Mouse (Mus musculus) cerebellum, adult 11 months (tissue): ENCODE results near the gene Dnal1.
"Not testable (repeated sequence)": the region's sequence is repeated elsewhere in the genome, so short reads cannot be mapped to it uniquely, and the experiment has no call there.

Experiments
- DNase-seq: peaks from one replicate; pipeline ENCODE4 v3.0.0; 2022

The Dnal1 gene

DNA sequence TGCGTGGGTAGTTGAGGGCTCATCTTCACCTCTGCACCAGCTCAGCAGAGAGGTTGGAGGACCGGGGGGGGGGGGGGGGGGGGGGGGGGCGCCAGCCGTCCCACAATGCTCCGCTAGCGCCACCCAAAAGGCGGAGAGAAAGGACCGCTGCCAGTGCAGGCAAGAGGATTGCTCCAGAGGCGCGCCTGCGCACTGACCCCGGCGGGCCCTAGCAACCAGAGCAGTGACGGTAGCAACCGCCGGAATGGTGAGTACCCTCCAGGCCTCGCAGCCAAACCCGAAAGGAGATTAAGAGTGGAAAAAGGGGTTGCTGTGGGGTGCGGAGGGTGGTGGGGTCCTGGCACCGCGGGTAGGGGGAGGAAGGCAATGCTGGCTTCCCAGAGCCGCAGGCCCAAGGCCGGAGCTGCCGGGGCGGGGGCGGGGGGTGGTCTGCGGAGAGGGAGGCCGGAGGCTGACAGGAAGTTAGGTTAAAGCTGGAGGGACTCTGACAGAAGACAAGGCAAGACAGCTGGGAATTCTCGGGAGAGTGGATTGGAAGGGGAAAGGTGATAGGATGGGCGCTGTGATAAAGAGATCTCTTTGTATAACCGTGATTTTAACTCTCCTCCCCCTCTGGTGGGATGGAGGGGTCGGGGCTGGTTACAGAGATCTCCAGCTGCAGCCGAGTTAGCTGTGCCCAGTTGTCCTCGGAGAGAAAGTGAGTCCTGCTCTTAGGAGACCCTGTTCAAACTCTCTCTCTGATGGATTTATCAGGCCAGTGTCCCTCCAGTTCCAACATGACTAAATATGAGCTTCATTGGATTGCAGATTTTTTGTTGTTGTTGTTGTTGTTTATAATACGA lies at the start of gene Dnal1:
TSS of gene Dnal1 (plus strand) at position 214 of the 842 bp plus-strand sequence.
- DNase-seq, result peak; percentile 84

DNA sequence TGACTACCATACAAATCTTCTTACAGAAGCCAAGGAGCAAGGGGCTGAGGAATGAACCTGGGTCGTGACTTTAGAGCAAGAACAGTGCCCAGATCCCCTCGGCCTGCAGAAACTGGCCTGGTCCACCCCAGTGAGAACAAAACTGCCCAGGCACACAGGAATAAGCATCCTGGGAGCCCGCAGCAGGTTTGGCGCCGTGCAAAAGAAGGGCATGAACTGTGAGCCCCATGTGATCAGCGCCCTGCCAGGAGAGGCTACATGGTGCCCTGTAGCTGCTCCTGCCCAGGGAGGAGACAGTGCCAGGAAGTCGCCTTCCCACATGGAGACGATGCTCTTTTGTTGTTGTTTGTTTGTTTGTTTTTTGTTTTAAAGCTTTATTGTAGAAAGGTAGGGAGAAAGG lies 49.5 kb upstream of the Dnal1 start:
- no peak for DNase-seq

DNA sequence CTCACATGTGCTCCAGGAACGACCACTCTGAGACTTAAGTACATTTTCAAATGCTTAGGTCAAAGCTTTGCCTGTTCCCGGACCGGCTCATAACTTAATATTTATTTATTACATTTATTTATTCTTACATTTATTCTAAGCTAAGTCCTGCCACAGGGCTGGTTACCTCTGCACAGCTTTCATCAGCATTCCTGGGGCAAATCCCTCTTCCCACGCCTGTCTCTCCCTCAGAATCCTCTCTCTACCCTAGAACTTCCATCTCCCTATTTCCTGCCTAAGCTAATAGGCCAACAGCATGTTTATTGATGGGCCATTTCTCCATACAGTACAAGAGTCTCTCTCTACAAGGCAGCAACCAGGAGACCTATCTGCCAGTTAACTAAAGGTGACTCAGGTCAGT lies 46.4 kb upstream of the Dnal1 start:
- DNase-seq, result no peak

DNA sequence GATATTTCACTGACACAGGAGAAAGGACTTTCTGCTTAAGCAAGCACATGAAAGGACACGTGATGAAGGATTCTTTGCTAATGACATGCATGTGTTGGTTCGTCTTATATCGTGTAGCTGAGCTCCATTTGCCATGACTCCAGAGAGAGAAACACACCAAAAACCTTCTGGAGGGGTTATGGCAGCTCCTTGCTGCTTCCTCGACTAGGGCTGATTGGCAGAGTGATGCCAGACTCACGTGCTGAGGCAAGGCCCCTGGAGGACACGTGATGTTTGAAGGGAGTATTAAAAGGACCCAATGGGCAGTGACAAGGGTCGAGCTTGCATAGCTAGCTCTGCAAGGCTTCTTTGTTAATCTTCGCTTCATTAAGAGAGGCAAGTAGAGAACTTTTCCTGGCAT lies 45.9 kb upstream of the Dnal1 start:
- no peak for DNase-seq

DNA sequence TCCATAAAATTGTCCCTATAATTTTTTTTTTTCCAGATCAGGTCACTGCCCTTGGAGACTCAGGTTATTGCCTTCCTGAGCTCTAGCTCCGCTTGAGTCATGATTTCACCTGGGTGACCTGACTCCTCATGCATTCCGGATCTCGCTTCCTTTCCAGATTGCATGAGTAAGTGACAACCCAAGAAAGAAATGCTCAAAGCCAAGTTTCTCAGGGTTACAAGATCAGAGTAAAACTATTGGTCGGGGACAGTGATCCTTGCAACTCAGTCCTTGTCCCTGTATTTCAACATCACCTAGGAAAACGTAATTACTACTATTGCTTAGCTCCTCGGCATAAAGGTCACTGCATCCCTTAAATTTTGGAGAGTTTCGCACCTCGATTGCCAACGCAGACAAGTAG lies 45.2 kb upstream of the Dnal1 start, which contains the start of gene Acot5:
TSS of gene Acot5 (plus strand) at position 340 of the 400 bp plus-strand sequence.
- no peak for DNase-seq

DNA sequence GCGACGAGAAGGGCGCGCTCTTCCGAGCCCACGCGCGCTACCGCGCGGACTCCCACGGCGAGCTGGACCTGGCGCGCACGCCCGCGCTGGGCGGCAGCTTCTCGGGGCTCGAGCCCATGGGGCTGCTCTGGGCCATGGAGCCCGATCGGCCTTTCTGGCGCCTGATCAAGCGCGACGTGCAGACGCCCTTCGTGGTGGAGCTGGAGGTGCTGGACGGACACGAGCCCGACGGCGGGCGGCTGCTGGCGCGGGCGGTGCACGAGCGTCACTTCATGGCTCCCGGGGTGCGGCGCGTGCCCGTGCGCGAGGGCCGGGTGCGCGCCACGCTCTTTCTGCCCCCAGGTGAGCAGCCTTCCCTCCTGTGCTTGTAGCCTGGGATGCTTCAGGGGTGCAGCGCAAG lies 44.6 kb upstream of the Dnal1 start:
- DNase-seq, result peak; percentile 34

DNA sequence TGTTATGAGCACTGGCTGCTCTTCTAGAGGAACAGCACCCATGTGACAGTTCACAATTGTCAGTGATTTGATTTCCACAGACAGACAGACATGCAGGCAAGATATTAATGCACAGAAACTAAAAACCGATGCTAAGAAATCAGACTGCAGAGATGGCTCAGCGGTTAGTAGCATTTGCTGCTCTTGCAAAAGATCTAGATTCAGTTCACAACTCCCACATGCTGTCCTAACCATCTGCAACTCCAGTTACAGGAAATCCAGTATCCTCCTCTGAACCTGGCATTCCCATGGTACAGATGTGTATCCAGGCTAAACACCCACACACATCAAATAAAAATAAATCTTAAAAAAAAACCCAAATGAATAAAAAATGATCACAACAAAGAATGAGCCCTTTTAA lies 42.5 kb upstream of the Dnal1 start:
- no peak for DNase-seq

DNA sequence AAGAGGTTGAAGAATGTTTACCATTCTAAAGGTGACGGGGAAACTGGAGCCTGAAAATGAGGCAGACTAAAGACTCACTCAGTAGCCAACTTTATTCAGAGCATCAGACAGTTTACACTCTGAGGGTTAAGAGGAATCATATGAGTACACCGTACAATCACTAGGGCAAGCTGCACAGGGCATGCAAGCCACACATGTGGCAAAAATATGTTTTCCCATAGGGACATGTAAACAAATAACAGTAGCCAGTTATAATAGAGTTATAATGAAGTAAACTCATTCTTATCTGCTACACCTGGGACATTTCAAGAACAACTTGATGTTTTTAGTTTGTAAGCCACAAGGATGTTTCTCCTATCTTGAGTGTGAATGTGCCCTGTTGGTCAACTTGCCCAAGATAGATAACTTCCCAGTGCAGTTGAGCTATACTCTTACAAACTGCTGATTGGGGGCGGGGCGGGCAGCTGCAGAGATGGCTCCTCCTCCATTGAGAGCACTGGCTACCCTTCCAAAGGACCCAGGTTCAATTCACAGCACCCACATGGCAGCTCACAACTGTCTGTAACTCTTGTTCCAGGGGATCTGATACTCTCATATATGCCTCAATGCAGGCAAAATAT lies 36.7 kb upstream of the Dnal1 start:
- DNase-seq, result no peak

DNA sequence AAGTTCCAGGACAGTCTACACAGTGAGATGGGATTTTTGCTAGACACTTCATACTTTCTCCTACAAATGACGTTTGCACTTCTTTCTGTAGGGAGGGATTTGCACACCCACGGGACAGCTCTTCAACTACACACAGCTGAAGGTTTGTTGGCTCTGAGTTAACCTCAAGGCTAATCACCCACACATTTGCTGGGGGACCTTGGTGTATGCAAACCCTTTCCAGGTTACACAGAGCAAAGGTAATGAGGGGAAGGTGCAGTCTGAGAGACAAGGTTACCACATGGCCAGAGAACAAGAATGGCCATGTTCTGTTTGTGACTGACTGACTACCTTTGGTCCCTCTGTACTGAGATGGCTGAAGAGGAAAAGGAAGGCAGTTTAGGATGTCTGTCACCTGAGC lies 30.3 kb upstream of the Dnal1 start:
- DNase-seq, result no peak

DNA sequence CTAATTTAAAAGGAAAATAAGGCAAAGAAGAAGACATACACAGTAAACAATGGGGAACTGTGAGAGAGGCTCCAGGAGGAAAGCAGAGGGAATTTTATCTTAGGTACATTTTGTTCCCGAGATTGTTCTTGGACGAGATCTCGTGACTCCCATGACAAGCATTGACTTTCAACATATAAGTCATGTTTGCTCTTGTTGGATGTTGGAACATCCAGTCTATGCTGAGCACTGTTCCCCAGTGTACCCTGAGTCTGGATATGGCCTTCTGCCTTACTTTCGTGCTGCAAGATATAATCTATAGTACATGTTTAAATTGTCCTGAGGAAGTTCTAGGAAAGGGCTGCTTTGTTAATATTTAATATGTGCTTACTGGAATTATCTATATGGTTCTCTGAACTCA lies 29.6 kb upstream of the Dnal1 start:
- no peak for DNase-seq

DNA sequence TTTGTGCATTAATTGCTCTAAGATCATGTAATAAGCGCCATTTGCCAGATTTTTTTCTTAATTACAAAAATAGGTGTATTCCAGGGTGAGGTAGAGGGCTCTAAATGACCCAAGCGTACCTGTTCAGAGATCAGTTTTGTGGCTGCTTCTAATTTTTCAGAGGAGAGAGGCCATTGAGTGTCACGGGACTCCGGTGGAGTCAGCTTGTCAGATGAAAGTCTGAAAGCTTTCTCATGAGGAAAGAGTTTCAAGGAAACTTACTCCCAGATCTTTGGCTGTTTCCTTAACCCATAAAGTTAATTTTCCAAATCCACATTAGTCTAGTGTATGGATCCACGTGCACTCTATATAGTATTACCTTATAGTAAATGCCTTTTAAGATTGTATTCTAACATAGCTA lies 19.5 kb upstream of the Dnal1 start:
- not testable (repeated sequence) for DNase-seq

DNA sequence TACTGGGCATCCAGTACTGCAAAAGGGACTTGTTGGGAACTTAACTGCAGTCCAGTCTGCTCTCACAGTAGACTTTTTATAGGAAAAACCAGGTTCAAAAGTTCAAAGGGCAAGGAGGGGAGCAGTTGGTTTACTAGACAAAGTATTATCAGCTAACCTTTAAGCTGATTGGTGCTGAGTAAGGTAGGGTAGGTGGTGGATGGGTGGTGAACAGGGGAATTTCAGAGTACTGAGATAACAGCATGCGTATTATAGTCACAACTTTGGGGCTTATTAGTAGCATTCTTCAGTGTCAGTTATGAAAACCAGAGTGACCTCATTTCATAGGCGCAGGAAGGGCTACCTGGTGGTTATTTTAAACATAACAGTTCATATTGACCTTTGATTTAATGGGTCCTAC lies 14.6 kb upstream of the Dnal1 start:
- DNase-seq, result no peak

DNA sequence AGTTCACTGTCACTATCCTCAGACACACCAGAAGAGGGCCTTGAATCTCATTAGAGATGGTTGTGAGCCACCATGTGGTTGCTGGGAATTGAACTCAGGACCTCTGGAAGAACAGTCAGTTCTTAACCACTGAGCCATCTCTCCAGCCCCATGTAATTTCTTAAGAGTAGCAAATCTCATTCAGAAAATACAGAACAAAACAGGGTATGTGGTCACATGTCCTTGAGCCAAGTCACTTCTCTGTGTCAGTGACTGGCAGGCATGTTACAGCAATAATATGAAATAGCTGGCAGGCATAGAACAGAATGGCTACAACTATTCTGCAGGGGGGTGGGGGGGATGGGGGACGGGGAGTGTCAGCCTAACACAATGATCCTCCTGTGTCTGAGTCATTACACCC lies 14.1 kb upstream of the Dnal1 start:
- no peak for DNase-seq

DNA sequence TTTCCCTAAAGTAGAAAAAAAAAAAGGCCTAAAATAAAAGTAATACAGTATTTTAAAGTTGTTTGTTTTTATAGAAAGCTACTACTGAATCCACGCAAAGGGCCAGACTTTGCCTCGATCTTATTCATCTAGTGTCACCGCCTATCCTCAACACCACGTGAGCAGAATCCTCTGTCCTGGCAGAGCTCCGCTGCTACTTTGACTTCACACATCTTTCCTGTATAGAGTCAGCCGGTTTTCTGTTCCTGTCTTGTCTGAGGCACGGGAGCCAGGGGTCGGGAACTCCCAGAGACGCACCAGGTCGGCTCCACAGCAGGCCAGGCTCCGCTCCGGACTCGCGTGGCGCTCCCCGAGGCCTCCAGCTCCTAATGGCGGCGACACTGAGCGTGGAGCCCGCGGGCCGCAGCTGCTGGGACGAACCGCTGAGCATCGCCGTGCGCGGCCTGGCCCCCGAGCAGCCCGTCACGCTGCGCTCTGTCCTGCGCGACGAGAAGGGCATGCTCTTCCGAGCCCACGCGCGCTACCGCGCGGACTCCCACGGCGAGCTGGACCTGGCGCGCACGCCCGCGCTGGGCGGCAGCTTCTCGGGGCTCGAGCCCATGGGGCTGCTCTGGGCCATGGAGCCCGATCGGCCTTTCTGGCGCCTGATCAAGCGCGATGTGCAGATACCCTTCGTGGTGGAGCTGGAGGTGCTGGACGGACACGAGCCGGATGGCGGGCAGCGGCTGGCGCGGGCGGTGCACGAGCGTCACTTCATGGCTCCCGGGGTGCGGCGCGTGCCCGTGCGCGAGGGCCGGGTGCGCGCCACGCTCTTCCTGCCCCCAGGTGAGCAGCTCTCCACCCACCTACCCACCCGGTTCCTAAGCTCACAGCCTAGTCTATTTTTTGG lies 13.3 kb upstream of the Dnal1 start, which contains the start of gene Acot6:
TSS of gene Acot6 (plus strand) at position 51 of the 889 bp plus-strand sequence.
- DNase-seq, result peak; percentile 41

DNA sequence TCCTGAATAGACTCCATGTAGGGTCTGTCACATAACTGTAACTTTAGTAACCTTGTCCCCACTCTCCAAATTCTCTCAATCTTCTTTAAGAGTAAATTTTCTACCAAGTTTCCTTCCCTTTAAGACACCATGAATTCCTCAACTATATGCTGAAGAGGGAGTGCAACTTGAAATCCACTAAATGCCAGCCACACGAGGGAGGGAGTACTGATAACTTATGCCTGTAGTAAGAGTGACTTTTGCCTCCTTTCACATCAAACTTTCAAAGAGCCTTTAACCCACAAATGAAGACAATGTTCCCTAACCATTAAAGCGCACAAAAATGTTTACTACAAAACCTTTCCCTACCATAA lies 12.7 kb upstream of the Dnal1 start:
- no peak for DNase-seq

DNA sequence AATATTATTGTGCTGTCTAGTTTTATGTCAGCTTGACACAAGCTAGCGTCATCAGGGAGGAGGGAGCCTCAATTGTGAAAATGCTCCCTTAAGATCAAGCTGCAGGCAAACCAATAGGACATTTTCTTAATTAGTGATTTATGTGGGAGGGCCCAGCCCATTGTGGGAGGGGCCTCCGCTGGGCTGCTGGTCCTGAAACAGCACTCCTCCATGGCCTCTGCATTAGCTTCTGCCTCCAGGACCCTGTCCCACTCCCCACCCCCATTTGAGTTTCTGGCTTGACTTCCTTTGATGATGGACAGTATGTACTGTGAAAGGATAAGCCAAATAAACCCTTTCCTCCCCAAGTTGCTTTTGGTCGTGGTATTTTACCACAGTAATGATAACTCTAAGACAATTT lies 7.2 kb upstream of the Dnal1 start:
- DNase-seq, result no peak

DNA sequence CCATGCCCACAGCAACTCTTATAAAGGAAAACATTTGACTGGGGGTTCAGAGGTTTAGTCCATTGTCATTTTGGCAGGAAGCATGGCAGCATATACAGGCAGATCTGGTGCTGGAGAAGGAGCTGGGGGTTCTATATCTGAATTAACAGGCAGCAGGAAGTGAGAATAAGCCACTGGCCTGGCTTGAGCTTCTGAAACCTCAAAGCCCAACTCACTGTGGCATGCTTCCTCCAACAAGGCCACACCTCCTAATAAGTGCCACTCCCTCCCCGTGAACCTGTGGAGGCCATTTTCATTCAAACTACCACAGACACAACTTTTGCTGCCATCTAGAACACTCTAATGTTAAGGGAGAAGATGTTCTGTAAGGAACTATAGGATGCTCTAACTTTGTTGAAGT lies 6.5 kb upstream of the Dnal1 start:
- no peak for DNase-seq

DNA sequence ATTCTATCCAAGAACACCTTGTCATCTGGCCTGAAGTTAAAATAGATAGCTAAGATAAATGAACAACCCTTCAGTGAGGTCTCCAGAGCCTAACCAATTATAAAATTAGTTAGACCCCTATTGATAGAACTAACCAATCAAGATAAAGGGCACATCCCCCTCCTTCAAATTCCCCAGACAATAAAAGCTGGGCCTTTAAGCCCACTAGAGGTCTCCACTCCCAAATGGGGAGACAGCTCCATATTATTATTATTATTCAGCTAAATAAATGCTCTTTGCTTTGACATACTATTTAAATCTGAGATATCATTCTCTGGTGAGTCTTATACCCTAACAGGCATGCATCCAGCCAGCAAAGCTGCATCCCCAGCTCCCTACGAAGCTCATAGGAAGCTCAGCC lies 4.2 kb upstream of the Dnal1 start:
- no peak for DNase-seq

DNA sequence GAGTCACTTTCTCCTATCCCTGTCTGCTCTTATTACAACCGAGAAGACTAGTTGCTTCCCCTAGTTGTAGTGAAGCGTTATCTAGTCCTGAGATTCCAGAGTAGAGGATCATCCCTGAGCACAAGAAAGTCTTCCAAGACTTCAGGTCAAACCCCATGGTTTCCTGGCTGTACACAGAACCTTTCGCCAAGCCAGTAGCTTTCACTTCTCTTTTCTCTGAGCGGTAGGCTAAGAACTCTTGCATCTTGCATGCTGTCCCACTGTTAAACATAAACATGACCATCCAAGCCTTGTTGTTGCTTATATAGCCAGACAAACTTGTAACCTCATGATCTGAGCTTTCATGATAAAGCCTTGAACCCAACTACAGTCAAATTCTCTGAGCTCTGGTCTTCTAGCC lies 3.4 kb upstream of the Dnal1 start:
- DNase-seq, result no peak

DNA sequence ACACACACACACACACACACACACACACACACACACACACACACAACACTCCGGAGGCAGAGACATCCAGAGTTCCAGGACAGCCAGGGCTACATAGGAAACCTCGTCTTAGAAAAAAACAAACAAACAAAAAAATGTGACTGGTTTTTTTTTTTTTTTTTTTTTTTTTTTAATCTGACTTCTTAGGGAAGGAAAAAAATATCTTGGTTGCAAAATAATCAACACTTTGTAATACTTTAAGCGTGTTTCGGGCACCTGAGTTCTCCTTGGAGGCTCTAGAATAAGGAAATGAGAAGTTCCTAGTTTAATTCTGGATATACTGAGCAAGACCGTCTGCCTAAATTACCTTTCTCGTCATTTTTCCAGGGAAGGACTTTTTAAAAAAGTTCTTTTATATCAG lies 490 bp upstream of the Dnal1 start:
- no peak for DNase-seq

DNA sequence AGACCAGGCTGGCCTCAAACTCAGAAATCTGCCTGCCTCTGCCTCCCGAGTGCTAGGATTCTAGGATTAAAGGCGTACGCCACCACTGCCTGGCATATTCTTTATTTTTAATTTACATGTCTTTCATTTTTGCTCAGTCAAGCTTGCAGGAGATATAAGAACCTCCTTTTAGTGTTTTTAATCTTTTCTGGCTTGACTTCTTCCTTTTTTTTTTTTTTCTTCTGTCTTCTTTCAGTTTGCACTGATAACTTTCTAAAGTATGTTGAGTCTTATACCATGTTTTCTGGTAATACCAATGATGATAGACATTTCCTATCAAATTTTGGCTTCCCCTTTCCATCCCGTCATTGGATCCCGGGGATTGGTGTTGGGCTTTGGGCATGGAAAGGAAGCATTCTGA lies 5.4 kb downstream of the Dnal1 start:
- DNase-seq, result no peak

DNA sequence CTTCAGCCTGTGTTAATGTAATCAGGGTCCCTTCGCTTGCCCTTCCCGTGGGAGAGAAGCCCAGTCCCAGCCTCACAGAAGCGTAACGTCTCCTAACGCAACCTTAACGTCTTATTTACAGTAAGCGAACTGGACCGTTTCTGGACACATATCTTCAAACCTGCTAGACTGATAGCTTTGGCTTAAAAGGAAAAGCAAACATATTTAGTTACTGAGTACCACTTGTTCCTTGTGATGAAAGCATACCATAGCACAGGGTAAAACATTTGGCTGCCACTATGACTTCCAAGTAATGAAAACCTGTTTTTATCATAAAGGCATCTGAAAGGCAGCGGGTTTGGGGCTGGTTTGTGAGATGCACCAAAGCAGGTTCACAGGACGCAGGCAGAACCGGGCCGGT lies 11.7 kb downstream of the Dnal1 start:
- DNase-seq, result no peak

DNA sequence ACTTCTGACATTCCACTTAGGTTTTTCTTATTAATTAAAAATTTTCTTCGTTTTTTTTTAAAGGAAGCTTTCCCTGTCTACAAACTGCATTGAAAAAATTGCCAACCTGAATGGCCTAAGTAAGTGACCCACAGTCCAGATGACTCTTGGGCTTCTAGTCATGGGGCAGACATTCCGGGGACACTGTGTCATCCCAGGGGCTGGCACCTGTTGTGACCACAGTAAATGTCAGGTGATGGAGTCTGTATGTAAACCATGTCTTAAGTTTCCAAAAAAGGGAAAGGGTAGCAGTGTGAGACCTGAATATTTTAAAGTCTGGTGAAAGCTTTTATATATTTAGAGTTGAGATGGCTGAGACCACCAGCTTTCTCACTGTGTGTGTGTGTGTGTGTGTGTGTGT lies 12.7 kb downstream of the Dnal1 start:
- no peak for DNase-seq

DNA sequence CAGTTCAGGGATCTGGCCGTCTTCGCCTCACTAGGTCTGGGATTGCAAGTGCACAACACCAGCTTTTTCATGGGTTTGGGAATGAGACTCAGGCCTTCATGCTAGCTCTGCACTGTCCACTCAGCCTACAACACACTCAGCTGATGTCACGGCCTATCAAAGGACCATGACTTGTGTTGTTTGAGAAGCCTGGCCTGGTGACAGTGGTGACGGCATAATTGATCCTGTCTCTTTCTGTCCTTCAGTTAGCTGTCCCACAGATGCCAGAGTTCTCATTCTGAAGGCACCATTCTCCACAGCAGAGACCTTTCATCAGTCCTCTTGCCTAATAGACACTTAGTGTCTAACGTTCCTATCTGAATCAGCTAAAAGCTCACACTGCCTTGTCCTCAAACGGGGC lies 14.4 kb downstream of the Dnal1 start:
- no peak for DNase-seq
